Mouse (Mus musculus): ENCODE measurements at regions not wholly inside any gene's neighbourhood (a gene's known extent, or its start where the extent isn't known, plus 50 kb on each side); places are given as distances from the start of the nearest gene placed in this dataset.

- no peaks in the 10 kb centered on the region for H3K27me3 ChIP-seq (ENCODE audit: control insufficient read depth, insufficient read depth, low read length)
- no peaks in the 10 kb centered on the region for H3K36me3 ChIP-seq (replicated peaks; ENCODE audit: control insufficient read depth, insufficient read depth, low read depth, low read length)
- H3K9me3 ChIP-seq (replicated peaks; ENCODE audit: control insufficient read depth, low read length), result no peaks in the 10 kb centered on the region
- no peak overlapping the region for H3K27ac ChIP-seq (replicated peaks; ENCODE audit: low read depth, low read length)
- H3K9ac ChIP-seq (replicated peaks; ENCODE audit: low read length), result no peak overlapping the region
- no peak for ATAC-seq (replicated peaks; ENCODE audit: insufficient number of reproducible peaks, low FRiP score, low TSS enrichment, low read depth)
- no peaks in the 10 kb centered on the region for H3K4me1 ChIP-seq (ENCODE audit: control insufficient read depth, insufficient read depth, low read length)
- H3K4me3 ChIP-seq (ENCODE audit: low read depth, low read length), result no peak overlapping the region
- H3K4me2 ChIP-seq (ENCODE audit: low read depth, low read length), result no peak overlapping the region
- no peak for DNase-seq (ENCODE audit: low spot score)
Observed at GRCm38 (mm10) chr14:98765358-98765757, 228.8 kb downstream of the Rpl36a-ps1 start.

GRCm38 (mm10) chr14:98750766-98751165 lies 243.4 kb downstream of the Rpl36a-ps1 start:
- H3K9ac ChIP-seq (replicated peaks; ENCODE audit: low read length), result no peak overlapping the region
- H3K4me2 ChIP-seq (ENCODE audit: low read depth, low read length), result no peak overlapping the region
- H3K9me3 ChIP-seq (replicated peaks; ENCODE audit: control insufficient read depth, low read length), result no peaks in the 10 kb centered on the region
- no peak overlapping the region for H3K4me3 ChIP-seq (ENCODE audit: low read depth, low read length)
- no peaks in the 10 kb centered on the region for H3K27me3 ChIP-seq (ENCODE audit: control insufficient read depth, insufficient read depth, low read length)
- H3K4me1 ChIP-seq (ENCODE audit: control insufficient read depth, insufficient read depth, low read length), result no peaks in the 10 kb centered on the region
- H3K27ac ChIP-seq (replicated peaks; ENCODE audit: low read depth, low read length), result no peak overlapping the region
- no peaks in the 10 kb centered on the region for H3K36me3 ChIP-seq (replicated peaks; ENCODE audit: control insufficient read depth, insufficient read depth, low read depth, low read length)
- ATAC-seq (replicated peaks; ENCODE audit: insufficient number of reproducible peaks, low FRiP score, low TSS enrichment, low read depth), result no peak
- WGBS, result 91% methylated on average over 6 of the region's 6 CpGs
- no peak for DNase-seq (ENCODE audit: low spot score)

- ATAC-seq (replicated peaks; ENCODE audit: insufficient number of reproducible peaks, low FRiP score, low TSS enrichment, low read depth), result no peak
Observed at GRCm38 (mm10) chr14:98749086-98750027, 244.8 kb downstream of the Rpl36a-ps1 start.

GRCm38 (mm10) chr14:98747159-98747775 lies 246.9 kb downstream of the Rpl36a-ps1 start:
- no peaks in the 10 kb centered on the region for H3K9me3 ChIP-seq (replicated peaks; ENCODE audit: control insufficient read depth, low read length)
- no peak for ATAC-seq (replicated peaks; ENCODE audit: insufficient number of reproducible peaks, low FRiP score, low TSS enrichment, low read depth)
- no peak overlapping the region for H3K27ac ChIP-seq (replicated peaks; ENCODE audit: low read depth, low read length)
- H3K9ac ChIP-seq (replicated peaks; ENCODE audit: low read length), result no peak overlapping the region
- no peaks in the 10 kb centered on the region for H3K27me3 ChIP-seq (ENCODE audit: control insufficient read depth, insufficient read depth, low read length)
- no peak overlapping the region for H3K4me2 ChIP-seq (ENCODE audit: low read depth, low read length)
- H3K4me3 ChIP-seq (ENCODE audit: low read depth, low read length), result no peak overlapping the region
- WGBS, result 86% methylated on average over 16 of the region's 16 CpGs
- DNase-seq (ENCODE audit: low spot score), result no peak
- H3K36me3 ChIP-seq (replicated peaks; ENCODE audit: control insufficient read depth, insufficient read depth, low read depth, low read length), result no peaks in the 10 kb centered on the region
- no peaks in the 10 kb centered on the region for H3K4me1 ChIP-seq (ENCODE audit: control insufficient read depth, insufficient read depth, low read length)

More at GRCm38 (mm10) chr14:98749086-98750027, 244.8 kb downstream of the Rpl36a-ps1 start:
- Histone ChIP-seq H3K4me1 (ENCODE audit: control insufficient read depth, insufficient read depth, low read length) (no peaks in the 10 kb centered on the region), H3K27ac (replicated peaks; ENCODE audit: low read depth, low read length) (no peak overlapping the region), H3K4me3 (ENCODE audit: low read depth, low read length) (no peak overlapping the region), H3K4me2 (ENCODE audit: low read depth, low read length) (no peak overlapping the region), H3K9ac (replicated peaks; ENCODE audit: low read length) (no peak overlapping the region), H3K27me3 (ENCODE audit: control insufficient read depth, insufficient read depth, low read length) (no peaks in the 10 kb centered on the region), H3K36me3 (replicated peaks; ENCODE audit: control insufficient read depth, insufficient read depth, low read depth, low read length) (no peaks in the 10 kb centered on the region), H3K9me3 (replicated peaks; ENCODE audit: control insufficient read depth, low read length) (no peaks in the 10 kb centered on the region)
- no peak for DNase-seq (ENCODE audit: low spot score)
- 89% methylated on average over 14 of the region's 14 CpGs for WGBS

- Histone ChIP-seq H3K4me2 (ENCODE audit: low read depth, low read length) (no peak overlapping the region), H3K27me3 (ENCODE audit: control insufficient read depth, insufficient read depth, low read length) (no peaks in the 10 kb centered on the region), H3K27ac (replicated peaks; ENCODE audit: low read depth, low read length) (no peak overlapping the region), H3K36me3 (replicated peaks; ENCODE audit: control insufficient read depth, insufficient read depth, low read depth, low read length) (no peaks in the 10 kb centered on the region), H3K4me3 (ENCODE audit: low read depth, low read length) (no peak overlapping the region), H3K9me3 (replicated peaks; ENCODE audit: control insufficient read depth, low read length) (no peaks in the 10 kb centered on the region), H3K9ac (replicated peaks; ENCODE audit: low read length) (no peak overlapping the region), H3K4me1 (ENCODE audit: control insufficient read depth, insufficient read depth, low read length) (no peaks in the 10 kb centered on the region)
- no peak for DNase-seq (ENCODE audit: low spot score)
- no peak for ATAC-seq (replicated peaks; ENCODE audit: insufficient number of reproducible peaks, low FRiP score, low TSS enrichment, low read depth)
- WGBS, result 94% methylated on average over 3 of the region's 3 CpGs
Observed at GRCm38 (mm10) chr14:98730375-98730774, 263.7 kb downstream of the Rpl36a-ps1 start.

- H3K4me1 ChIP-seq (ENCODE audit: control insufficient read depth, insufficient read depth, low read length), result no peaks in the 10 kb centered on the region
- DNase-seq (ENCODE audit: low spot score) (no peak), ATAC-seq (replicated peaks; ENCODE audit: insufficient number of reproducible peaks, low FRiP score, low TSS enrichment, low read depth) (no peak)
- H3K9ac ChIP-seq (replicated peaks; ENCODE audit: low read length), result no peak overlapping the region
- H3K27ac ChIP-seq (replicated peaks; ENCODE audit: low read depth, low read length), result no peak overlapping the region
- H3K4me2 ChIP-seq (ENCODE audit: low read depth, low read length), result no peak overlapping the region
- H3K27me3 ChIP-seq (ENCODE audit: control insufficient read depth, insufficient read depth, low read length), result no peaks in the 10 kb centered on the region
- WGBS, result 74% methylated on average over 2 of the region's 2 CpGs
- H3K36me3 ChIP-seq (replicated peaks; ENCODE audit: control insufficient read depth, insufficient read depth, low read depth, low read length), result no peaks in the 10 kb centered on the region
- H3K4me3 ChIP-seq (ENCODE audit: low read depth, low read length), result no peak overlapping the region
- no peaks in the 10 kb centered on the region for H3K9me3 ChIP-seq (replicated peaks; ENCODE audit: control insufficient read depth, low read length)
Observed at GRCm38 (mm10) chr14:98728863-98729262, 265.3 kb downstream of the Rpl36a-ps1 start.

GRCm38 (mm10) chr14:98722481-98722880 lies 271.6 kb downstream of the Rpl36a-ps1 start:
- Histone ChIP-seq H3K27me3 (ENCODE audit: control insufficient read depth, insufficient read depth, low read length) (no peaks in the 10 kb centered on the region), H3K4me1 (ENCODE audit: control insufficient read depth, insufficient read depth, low read length) (no peaks in the 10 kb centered on the region), H3K9me3 (replicated peaks; ENCODE audit: control insufficient read depth, low read length) (no peaks in the 10 kb centered on the region), H3K4me3 (ENCODE audit: low read depth, low read length) (no peak overlapping the region), H3K9ac (replicated peaks; ENCODE audit: low read length) (no peak overlapping the region), H3K36me3 (replicated peaks; ENCODE audit: control insufficient read depth, insufficient read depth, low read depth, low read length) (no peaks in the 10 kb centered on the region), H3K27ac (replicated peaks; ENCODE audit: low read depth, low read length) (no peak overlapping the region), H3K4me2 (ENCODE audit: low read depth, low read length) (no peak overlapping the region)
- DNase-seq (ENCODE audit: low spot score) (no peak), ATAC-seq (replicated peaks; ENCODE audit: insufficient number of reproducible peaks, low FRiP score, low TSS enrichment, low read depth) (no peak)
- 81% methylated on average over 9 of the region's 9 CpGs for WGBS

GRCm38 (mm10) chr14:98721033-98721432 lies 273.1 kb downstream of the Rpl36a-ps1 start:
- WGBS, result 89% methylated on average over 2 of the region's 2 CpGs
- H3K27me3 ChIP-seq (ENCODE audit: control insufficient read depth, insufficient read depth, low read length), result no peaks in the 10 kb centered on the region
- no peak for ATAC-seq (replicated peaks; ENCODE audit: insufficient number of reproducible peaks, low FRiP score, low TSS enrichment, low read depth)
- H3K9ac ChIP-seq (replicated peaks; ENCODE audit: low read length), result no peak overlapping the region
- H3K36me3 ChIP-seq (replicated peaks; ENCODE audit: control insufficient read depth, insufficient read depth, low read depth, low read length), result no peaks in the 10 kb centered on the region
- H3K27ac ChIP-seq (replicated peaks; ENCODE audit: low read depth, low read length), result no peak overlapping the region
- no peak overlapping the region for H3K4me2 ChIP-seq (ENCODE audit: low read depth, low read length)
- H3K4me1 ChIP-seq (ENCODE audit: control insufficient read depth, insufficient read depth, low read length), result no peaks in the 10 kb centered on the region
- no peak for DNase-seq (ENCODE audit: low spot score)
- H3K4me3 ChIP-seq (ENCODE audit: low read depth, low read length), result no peak overlapping the region
- no peaks in the 10 kb centered on the region for H3K9me3 ChIP-seq (replicated peaks; ENCODE audit: control insufficient read depth, low read length)
